Mouse (Mus musculus) lung, adult 18-20 months (tissue): Measurements from ENCODE around the gene Rbms1.

Experiments used
- DNase-seq, 2 experiments: peaks; one replicate each; pipeline ENCODE4 v3.0.0; 2022; ENCODE audit warnings: mixed read lengths in 2 of 2

Rbms1 gene

GRCm38 (mm10) chr2:60914524-60915280, 48.3 kb downstream of the Rbms1 start:
- DNase-seq, result no peak

- DNase-seq, result no peak
Observed at GRCm38 (mm10) chr2:60913281-60913680, 49.7 kb downstream of the Rbms1 start.

GRCm38 (mm10) chr2:60911716-60912115, 51.3 kb downstream of the Rbms1 start:
- no peak for DNase-seq

- DNase-seq, result peak; percentile 79 to 88
Observed at GRCm38 (mm10) chr2:60910820-60911219, 52.2 kb downstream of the Rbms1 start.

- no peak for DNase-seq
Observed at GRCm38 (mm10) chr2:60908551-60908950, 54.4 kb downstream of the Rbms1 start.

GRCm38 (mm10) chr2:60908116-60908515, 54.9 kb downstream of the Rbms1 start:
- DNase-seq, result no peak

- DNase-seq, result no peak
Observed at GRCm38 (mm10) chr2:60905283-60905682, 57.7 kb downstream of the Rbms1 start.

GRCm38 (mm10) chr2:60904141-60904540, 58.9 kb downstream of the Rbms1 start:
- no peak for DNase-seq

- peak; percentile 58 to 70 for DNase-seq
Observed at GRCm38 (mm10) chr2:60903535-60903934, 59.5 kb downstream of the Rbms1 start.

- DNase-seq, result no peak
Observed at GRCm38 (mm10) chr2:60902446-60903137, 60.4 kb downstream of the Rbms1 start.

- peak; percentile 74 to 83 for DNase-seq
Observed at GRCm38 (mm10) chr2:60901511-60901951, 61.5 kb downstream of the Rbms1 start.

GRCm38 (mm10) chr2:60901013-60901412, 62.0 kb downstream of the Rbms1 start:
- DNase-seq, result no peak

- peak in 1 of 2 experiments; percentile 65 for DNase-seq
Observed at GRCm38 (mm10) chr2:60893042-60893441, 70.0 kb downstream of the Rbms1 start.

- DNase-seq, result peak; percentile 39 to 61
Observed at GRCm38 (mm10) chr2:60883931-60884330, 79.1 kb downstream of the Rbms1 start.

GRCm38 (mm10) chr2:60883043-60883365, 80.0 kb downstream of the Rbms1 start:
- DNase-seq, result no peak

- DNase-seq, result no peak
Observed at GRCm38 (mm10) chr2:60882202-60883042, 80.6 kb downstream of the Rbms1 start.

GRCm38 (mm10) chr2:60881571-60882041, 81.4 kb downstream of the Rbms1 start:
- no peak for DNase-seq

- peak; percentile 85 to 86 for DNase-seq
Observed at GRCm38 (mm10) chr2:60880789-60881570, 82.0 kb downstream of the Rbms1 start.

- DNase-seq, result no peak
Observed at GRCm38 (mm10) chr2:60879966-60880788, 82.8 kb downstream of the Rbms1 start.

GRCm38 (mm10) chr2:60879141-60879818, 83.7 kb downstream of the Rbms1 start:
- no peak for DNase-seq
